Mouse (Mus musculus): ENCODE measurements around the gene Nadsyn1.
A peak's percentile ranks its signal among the peaks of the same experiment; 100 is the strongest.

Gene Nadsyn1

DNA sequence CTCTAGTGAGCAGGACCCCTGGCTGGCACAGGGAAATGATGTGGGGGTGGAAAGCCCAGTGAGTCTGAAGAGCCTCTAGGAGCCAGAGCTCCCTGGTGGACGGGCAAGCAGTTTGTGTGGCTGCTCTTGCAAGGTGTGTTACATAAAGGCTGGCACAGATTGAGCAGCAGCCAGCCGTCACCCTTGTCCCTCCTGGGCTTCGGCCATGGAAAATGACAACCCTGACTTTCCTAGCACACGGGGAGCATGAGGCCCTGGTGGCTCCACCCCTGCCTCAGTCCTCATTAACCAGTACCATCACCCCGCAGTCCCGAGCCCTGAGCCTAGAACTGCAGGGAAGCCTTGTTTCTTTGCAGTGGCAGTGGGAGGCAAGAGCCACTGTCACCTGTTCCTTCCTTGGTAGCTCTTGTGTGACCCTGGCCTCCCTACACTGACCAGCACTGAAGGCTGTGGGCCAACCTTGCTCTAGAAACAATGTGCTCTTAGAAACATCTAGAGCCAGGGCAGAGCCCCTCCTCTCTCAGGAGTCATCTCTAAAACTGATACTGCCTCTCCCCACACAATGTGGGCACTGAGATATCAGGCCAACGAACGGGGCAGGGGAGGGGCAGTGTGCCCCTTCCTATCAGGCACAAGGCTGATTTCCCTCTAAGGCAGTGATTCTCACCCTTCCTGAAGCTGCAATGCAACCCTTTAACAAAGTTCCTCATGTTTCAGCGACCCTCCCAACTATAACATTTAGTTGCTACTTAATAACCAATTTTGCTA lies 67.1 kb downstream of the Nadsyn1 start:
- no peak for DNase-seq (ENCODE audit: low spot score in 2 of 2)

DNA sequence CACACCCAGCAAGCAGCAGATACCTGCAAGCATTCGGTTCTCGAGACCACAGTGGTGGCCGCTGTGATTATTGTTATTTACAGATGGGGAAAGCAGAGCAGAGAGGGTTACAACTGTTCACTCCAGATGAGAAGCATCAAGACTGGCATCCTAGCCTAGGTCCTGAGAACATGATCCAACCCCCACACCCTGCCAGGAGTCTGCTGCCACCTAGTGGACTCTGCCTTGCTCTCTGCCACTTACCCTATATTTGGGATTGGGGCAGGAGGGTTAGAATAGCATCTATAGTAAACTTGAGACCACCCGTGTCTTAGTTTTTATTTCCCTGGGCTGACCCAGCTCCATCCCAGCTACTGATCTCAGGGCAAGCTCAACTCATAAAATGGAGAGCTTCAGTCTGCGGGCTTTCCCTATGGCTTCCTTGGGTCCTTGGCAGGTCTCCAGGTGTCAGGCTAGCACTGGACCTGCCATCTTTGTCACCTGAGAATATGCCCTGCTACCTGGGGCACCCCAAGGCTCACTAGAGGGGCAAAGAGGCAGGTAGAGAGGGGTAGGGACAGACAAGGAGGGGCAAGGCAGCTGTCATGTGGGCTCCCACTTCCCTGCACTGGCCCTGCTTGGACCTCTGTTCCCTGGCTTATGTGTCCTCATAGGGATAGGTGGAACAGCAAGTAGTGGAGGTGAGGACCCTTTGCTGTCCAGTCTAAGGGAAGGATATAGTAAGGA lies 68.5 kb downstream of the Nadsyn1 start:
- DNase-seq (ENCODE audit: low spot score in 2 of 2), result peak; percentile 36 to 56

DNA sequence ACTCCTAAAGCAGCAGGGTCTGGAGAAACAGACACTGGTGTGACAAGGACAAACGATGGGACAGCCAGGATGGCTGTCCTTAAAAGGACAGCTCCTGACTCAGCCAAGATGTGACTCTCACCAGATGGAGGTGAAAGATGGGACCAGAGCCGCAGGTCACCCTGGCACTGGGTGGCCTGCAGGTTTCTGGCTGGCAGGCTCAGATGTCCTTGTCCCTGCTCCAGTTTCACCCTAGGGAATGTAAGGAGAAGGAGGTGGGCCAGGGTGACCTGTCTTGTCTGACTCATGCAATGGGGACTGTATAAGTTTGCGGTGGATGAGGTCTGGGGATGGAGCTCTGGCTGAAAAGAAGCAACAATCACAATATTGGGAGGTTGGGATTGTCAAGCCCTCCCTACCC lies 70.0 kb downstream of the Nadsyn1 start:
- no peak for DNase-seq (ENCODE audit: low spot score in 2 of 2)

GRCm38 (mm10) chr7:143752056-143752455 lies 70.6 kb downstream of the Nadsyn1 start:
- DNase-seq (ENCODE audit: low spot score in 2 of 2), result no peak

DNA sequence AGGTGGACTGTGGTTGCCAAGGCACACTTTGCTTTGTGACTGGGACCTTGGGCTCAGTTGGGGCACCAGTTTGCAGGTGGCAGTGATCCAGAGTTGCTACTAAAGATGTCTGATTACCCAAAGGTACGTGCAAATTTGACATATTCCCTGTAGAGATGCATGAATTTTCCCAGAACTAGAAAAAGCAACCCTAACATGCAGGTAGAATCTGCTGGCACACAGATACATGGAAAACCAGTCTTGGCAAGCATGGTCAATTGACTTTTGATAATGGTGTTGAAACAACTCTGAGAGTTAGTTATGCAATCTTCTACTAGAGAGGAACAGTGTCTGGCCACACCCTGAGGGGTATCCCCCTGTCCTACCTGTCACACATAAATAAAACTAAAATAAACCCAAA lies 71.3 kb downstream of the Nadsyn1 start:
- DNase-seq (ENCODE audit: low spot score in 2 of 2), result no peak

GRCm38 (mm10) chr7:143749045-143749444 lies 73.6 kb downstream of the Nadsyn1 start:
- DNase-seq (ENCODE audit: low spot score in 2 of 2), result no peak

GRCm38 (mm10) chr7:143748041-143748868 lies 74.4 kb downstream of the Nadsyn1 start:
- peak; percentile 72 to 81 for DNase-seq (ENCODE audit: low spot score in 2 of 2)

All from natural killer cell, adult 2 months (primary cell).